Mouse (Mus musculus) fibroblast of lung, adult 2 months (primary cell): ENCODE data around the gene Stmn1.

Experiments
- DNase-seq: peaks from one replicate; pipeline ENCODE4 v3.0.0-alpha.2; 2011; ENCODE audit warnings: low read depth

Gene Stmn1

DNA sequence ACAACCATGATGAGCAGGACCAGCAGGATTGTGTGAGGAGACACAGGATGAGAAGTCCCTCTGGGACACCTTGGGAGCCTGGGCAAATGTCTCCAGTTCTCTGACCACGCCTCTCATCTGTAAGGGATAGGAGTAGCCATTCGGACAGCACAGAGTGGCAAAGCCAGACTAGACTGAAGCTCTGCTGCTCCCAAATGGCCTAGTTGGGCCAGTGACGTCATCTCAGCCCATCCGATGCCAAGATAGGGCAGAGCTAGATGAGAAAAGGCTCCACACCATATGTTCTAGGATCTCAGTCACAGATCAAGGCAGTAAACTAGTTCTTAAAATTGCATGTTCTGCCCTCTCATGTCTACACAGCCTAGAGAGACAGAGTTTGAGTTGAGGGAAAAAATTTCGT is 9.3 kb upstream of the Stmn1 start:
- no peak for DNase-seq

GRCm38 (mm10) chr4:134460277-134460676 is 7.8 kb upstream of the Stmn1 start:
- DNase-seq = no peak

DNA sequence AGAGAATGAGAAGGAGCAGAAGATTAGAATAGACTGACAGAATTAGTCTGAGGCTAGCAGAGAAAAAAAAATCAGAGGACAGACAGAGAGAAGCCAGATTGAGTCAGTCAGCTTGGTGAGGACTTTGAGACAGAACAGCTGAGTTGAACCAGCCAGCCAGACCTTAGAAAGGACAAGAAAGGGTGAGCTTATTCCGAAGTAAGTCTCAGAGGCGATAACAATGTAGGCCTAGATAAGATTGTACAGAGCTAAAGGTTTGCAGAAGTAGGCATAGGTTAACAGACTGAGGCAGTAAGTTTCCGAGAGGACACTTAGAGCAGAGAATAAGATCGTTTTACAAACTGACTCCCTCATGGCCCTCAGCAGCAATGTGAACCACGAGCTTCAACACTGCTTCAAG is 6.9 kb upstream of the Stmn1 start:
- DNase-seq = no peak

GRCm38 (mm10) chr4:134465789-134466188 is 2.3 kb upstream of the Stmn1 start:
- no peak for DNase-seq

DNA sequence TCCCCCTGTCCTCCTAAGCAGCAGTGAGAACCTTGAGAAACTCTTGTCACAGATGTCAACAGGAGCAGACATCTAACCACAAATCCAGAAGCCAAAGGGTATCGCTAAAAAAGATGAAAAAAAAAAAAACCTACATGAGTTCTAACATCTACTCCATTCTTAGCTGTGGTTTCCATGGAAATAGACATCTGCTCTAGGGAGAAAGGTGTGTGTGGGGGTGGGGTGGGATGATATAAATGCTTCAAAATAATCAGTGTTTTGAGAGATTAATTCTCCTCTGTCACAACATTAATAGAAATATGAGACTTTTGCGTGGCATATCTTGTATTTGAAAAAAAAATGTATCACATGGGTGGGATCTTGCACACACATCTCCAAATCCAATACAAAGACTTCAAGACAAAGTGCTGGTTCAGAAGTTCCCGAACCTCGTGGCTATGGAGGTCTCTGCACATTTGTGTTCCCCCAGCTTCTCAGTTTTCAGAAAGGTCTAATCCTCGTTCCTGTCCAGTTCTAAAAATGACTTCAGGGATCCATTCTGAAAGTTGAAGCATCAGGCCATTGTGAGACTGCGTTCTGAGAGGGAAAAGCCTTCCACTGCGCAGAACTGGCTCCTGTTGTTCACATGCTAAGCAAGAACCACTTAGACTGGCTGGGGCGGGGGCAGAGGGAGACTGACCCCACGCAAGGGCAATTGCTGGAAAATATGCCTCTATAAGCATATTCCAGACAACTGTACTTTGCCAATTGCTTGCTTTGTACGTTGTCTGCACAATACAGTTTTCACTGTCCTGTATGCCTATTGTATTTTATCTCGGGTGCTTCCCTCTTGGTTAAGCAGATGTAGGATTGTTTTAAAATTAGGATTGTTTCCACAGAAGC is 1.5 kb upstream of the Stmn1 start:
- no peak for DNase-seq

GRCm38 (mm10) chr4:134467435-134468214 is 495 bp upstream of the Stmn1 start:
- no peak for DNase-seq

DNA sequence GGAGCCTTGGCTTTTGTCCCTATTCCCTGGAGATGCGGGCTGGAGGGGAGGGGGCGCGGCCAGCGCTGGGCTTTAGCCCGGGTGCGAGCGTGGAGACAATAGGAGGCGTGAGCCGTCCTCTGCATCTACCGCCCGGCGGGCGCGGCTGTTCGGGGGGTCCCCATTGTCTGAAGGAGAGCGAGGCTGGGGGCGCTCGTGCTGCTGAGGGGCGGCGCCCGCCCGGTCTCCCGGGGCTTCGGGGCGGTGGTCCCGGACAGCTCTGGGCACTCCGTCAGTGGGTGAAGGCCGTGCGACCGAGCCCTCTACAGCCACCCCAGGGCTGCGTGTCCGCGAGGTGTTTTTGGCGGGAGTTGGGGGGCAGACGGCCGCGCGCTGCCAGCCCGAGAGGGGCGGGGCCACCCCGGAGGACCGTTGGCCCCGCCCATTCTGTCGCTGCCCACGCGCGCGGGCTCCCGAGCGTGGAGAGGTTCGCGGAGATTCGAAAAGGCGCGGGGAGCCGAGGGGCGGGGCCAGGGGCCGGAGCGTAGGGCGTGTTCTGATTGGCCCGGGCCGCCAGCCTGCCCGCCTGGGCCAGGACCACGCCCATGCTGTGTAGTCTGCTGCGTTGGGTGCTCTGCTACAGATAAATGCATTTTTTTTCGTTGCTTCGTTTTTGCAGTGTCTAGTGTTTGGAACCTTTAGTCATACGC is 602 bp downstream of the Stmn1 start:
- DNase-seq = peak; percentile 49

GRCm38 (mm10) chr4:134469341-134469796 is 1.2 kb downstream of the Stmn1 start:
- DNase-seq = no peak

GRCm38 (mm10) chr4:134469985-134470384 is 1.9 kb downstream of the Stmn1 start:
- no peak for DNase-seq

GRCm38 (mm10) chr4:134471469-134471868 is 3.3 kb downstream of the Stmn1 start:
- DNase-seq = no peak

DNA sequence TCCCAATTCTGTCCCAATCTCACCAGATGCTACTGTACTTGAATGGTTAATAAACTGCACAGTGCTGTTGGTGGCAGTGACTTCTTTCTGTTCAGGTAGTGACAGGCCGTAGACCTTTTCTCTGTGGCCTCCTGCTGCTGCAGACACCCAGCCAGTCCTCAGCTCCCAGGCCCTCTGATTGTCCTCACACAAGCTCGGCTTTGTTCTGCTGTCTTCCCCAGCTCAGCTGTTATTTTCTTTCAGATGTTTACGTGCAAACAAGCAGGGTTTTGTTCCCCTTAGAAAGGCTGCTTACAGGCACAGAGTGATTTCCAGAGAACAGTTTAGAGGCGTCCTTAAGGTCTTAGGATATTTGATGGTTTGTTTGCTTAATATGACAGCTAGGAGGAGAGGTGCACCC is 5.6 kb downstream of the Stmn1 start:
- DNase-seq = no peak

DNA sequence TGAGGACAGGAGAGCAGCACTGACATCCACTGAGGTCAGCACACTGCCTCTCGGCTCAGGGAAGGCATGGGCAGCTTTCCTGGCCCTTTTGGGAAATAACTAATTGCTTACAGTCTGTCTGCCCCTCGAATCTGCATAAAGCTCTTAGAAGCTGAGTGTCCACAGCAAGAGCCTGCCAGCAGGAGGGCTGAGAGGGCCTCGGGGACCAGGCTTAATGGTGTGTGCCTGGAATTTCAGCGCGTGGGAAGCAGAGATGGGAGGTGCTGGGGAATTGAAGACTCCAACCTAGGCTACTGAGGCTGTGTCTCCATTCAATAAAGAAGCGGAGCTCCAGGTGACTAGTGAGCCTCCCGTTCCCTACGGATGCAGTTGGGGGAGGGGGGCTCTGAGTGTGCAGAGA is 6.1 kb downstream of the Stmn1 start:
- DNase-seq = no peak

GRCm38 (mm10) chr4:134476899-134477298 is 8.8 kb downstream of the Stmn1 start:
- DNase-seq = no peak

- peak; percentile 71 for DNase-seq
These were observed 9.9 kb downstream of the Stmn1 start for GRCm38 (mm10) chr4:134478031-134478430.

GRCm38 (mm10) chr4:134479839-134480238 is 11.7 kb downstream of the Stmn1 start:
- no peak for DNase-seq

DNA sequence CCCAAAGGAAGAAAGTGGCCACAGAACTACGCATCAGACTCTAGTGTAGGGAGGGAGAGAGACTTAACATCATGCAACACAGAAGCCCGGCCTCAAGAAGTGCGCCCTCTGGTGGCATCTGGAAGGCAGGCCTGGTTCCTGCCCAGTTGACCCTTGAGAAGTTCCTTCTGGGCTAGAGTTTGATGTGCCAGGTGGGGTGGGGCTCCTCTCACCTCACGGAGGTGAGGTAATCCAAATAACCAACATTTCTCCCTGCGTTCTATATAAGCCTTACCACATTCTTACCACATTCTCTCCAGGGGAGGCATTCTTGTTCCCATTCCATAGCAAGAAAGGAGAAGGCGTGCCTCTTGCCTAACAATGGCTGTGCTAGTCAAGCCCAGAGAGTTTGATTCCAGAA is 12.7 kb downstream of the Stmn1 start:
- no peak for DNase-seq

GRCm38 (mm10) chr4:134481270-134481669 is 13.2 kb downstream of the Stmn1 start:
- no peak for DNase-seq

- peak; percentile 64 for DNase-seq
These were observed 14.3 kb downstream of the Stmn1 start for GRCm38 (mm10) chr4:134482442-134482841.

- no peak for DNase-seq
These were observed 15.1 kb downstream of the Stmn1 start for GRCm38 (mm10) chr4:134483078-134483688.

GRCm38 (mm10) chr4:134483696-134484095 is 15.6 kb downstream of the Stmn1 start:
- DNase-seq = no peak

DNA sequence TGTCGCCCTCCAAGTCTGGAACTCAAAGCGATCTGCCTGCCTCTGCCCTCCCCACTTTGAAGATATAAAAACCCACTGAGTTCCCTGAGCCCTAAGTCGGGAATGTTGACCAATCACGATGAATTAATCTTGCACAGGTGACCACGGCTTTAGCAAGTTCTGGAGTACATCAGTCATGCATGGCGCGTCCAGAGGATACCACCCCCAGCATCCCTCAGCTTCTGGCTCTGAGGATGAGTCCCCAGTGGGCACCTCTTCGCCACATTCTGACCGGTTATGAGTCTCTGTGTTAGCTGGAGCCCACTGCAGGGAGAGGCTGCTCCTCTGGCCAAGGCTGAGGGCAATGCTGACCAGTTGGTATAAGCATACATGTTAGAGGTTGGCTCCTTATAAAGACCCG is 16.1 kb downstream of the Stmn1 start:
- DNase-seq = no peak
